Mouse (Mus musculus) olfactory bulb, adult 2 months (tissue): ENCODE measurements around the gene Dpm3.

Source experiments
- CTCF ChIP-seq: fragments of 200-500 bp; IDR thresholded peaks from 2 replicates; pipeline ENCODE4 v1.5.1; 2012; ENCODE audit warnings: low read depth, mild to moderate bottlenecking, low read length, moderate library complexity; ENCODE audit not compliant: insufficient read depth
- POLR2A ChIP-seq: fragments of 200-500 bp; IDR thresholded peaks from 2 replicates; pipeline ENCODE4 v1.6.1; 2012; ENCODE audit warnings: mild to moderate bottlenecking, low read depth, low read length, moderate library complexity; ENCODE audit not compliant: insufficient read depth

DNA sequence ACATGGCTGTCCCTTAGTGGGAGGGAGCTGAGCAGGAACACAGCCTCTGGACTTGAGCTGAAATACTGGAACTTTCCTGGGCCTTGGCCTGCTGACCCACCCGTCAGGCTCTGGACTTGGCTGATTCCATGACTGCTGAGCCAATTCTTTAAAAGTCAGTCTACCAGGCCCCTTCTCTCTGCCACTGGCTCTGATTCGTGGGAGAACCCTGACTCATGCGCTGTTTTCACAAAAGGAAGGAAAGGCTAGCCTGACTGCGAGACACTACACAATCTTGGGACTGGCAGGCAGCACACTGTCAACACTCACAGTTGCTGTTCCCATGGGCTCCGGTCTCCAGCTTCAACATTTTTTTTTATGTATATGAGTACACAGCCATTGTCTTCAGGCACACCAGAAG is 3.0 kb upstream of the Dpm3 start:
- TF ChIP-seq CTCF (no peak), POLR2A (no peak)
